Mouse (Mus musculus): ENCODE results near the gene Olfr748. TPM values are rescaled to one million over a fixed set of nuclear protein-coding genes. Genes with fewer than 3 reads are reported as not detected.

The Olfr748 gene
- not detected for polyA plus RNA-seq (2014; fragmentation: Illumina TruSeq; extraction: RNeasy Lipid Tissue Mini Kit (QIAGEN cat#74804); ENCODE audit: low read depth, low replicate concordance)

DNA sequence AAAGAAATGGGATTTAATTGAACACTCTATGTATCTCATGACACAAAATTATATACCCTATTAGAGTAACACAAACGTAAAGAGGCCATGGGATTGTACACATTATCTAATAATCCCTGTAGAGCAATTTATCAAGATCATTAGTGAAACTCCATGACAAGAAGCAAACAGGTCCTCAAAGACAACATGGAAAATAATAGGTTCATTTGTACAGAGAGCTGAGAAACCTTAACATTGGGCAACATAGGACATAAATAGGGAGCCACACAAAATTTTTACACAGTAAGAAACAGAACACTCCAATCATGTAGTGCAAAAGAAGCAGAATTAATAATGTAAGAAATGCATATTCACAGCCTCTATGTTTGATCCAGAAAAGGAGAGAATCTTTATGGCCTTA, at the start of gene Olfr748:
Gene Olfr748, plus strand, starts transcription at position 301 of the 400 bp plus-strand sequence.

DNA sequence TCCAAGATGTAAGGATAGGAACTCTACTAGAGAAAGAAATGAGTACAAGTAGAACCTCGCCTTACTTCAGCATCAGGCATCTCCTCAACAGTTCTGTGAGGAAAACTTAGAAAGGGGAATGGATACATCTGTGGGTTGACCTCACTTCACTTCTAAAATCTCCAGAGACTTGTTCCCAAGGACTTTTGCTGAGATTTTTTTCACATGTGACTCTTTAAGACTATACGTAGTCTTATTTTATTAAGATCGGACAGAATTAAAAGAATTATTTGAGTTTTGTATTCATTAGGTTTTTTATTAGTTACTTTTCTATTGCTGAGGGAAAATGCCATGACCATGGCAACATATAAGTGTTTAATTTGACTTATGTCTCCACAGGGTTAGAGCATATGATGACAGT, 14.1 kb upstream of the Olfr748 start, which contains the start of gene Olfr747:
Gene Olfr747, minus strand, starts transcription at position 101 of the 400 bp plus-strand sequence.

DNA sequence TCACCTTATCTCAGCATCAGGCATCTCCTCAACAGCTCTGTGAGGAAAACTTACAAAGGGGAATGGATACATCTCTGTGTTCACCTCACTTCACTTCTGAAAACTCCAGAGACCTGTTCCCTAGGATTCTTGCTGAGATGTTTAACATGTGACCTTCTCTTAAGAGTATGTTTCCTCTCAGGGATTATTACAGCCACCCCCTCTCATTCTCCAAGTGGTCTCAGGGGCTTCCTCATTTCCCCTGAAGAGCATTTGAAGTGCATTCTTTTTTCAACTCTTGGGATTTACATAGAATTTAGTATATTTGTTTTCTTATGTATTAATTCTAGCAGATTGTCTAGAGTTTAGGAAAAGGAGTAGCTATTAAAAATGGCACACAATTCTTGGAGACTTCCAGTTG, 37.8 kb downstream of the Olfr748 start, which contains the start of gene Olfr749:
Gene Olfr749, minus strand, starts transcription at position 101 of the 400 bp plus-strand sequence.

Other genes starting within 250 kb of the Olfr748 start
- gene Olfr741, start 234.6 kb upstream of the Olfr748 start, polyA plus RNA-seq (2014; fragmentation: Illumina TruSeq; extraction: RNeasy Lipid Tissue Mini Kit (QIAGEN cat#74804); ENCODE audit: low read depth, low replicate concordance) = not detected
- not detected for gene Olfr742, start 203.8 kb upstream of the Olfr748 start, polyA plus RNA-seq (2014; fragmentation: Illumina TruSeq; extraction: RNeasy Lipid Tissue Mini Kit (QIAGEN cat#74804); ENCODE audit: low read depth, low replicate concordance)
- gene Olfr743, start 185.5 kb upstream of the Olfr748 start, polyA plus RNA-seq (2014; fragmentation: Illumina TruSeq; extraction: RNeasy Lipid Tissue Mini Kit (QIAGEN cat#74804); ENCODE audit: low read depth, low replicate concordance) = not detected
- gene Olfr744, start 92.5 kb upstream of the Olfr748 start, polyA plus RNA-seq (2014; fragmentation: Illumina TruSeq; extraction: RNeasy Lipid Tissue Mini Kit (QIAGEN cat#74804); ENCODE audit: low read depth, low replicate concordance) = not detected
- not detected for gene Olfr745, start 68.0 kb upstream of the Olfr748 start, polyA plus RNA-seq (2014; fragmentation: Illumina TruSeq; extraction: RNeasy Lipid Tissue Mini Kit (QIAGEN cat#74804); ENCODE audit: low read depth, low replicate concordance)
- not detected for gene Olfr746, start 60.3 kb upstream of the Olfr748 start, polyA plus RNA-seq (2014; fragmentation: Illumina TruSeq; extraction: RNeasy Lipid Tissue Mini Kit (QIAGEN cat#74804); ENCODE audit: low read depth, low replicate concordance)
- not detected for gene Olfr747, start 14.2 kb upstream of the Olfr748 start, polyA plus RNA-seq (2014; fragmentation: Illumina TruSeq; extraction: RNeasy Lipid Tissue Mini Kit (QIAGEN cat#74804); ENCODE audit: low read depth, low replicate concordance)
- gene Olfr749, start 37.7 kb downstream of the Olfr748 start, polyA plus RNA-seq (2014; fragmentation: Illumina TruSeq; extraction: RNeasy Lipid Tissue Mini Kit (QIAGEN cat#74804); ENCODE audit: low read depth, low replicate concordance) = not detected
- 13.3 TPM for gene Ttc5, start 78.1 kb downstream of the Olfr748 start, polyA plus RNA-seq (2014; fragmentation: Illumina TruSeq; extraction: RNeasy Lipid Tissue Mini Kit (QIAGEN cat#74804); ENCODE audit: low read depth, low replicate concordance)
- gene Ccnb1ip1, start 100.4 kb downstream of the Olfr748 start, polyA plus RNA-seq (2014; fragmentation: Illumina TruSeq; extraction: RNeasy Lipid Tissue Mini Kit (QIAGEN cat#74804); ENCODE audit: low read depth, low replicate concordance) = not detected
- 28.9 TPM for gene Parp2, start 100.5 kb downstream of the Olfr748 start, polyA plus RNA-seq (2014; fragmentation: Illumina TruSeq; extraction: RNeasy Lipid Tissue Mini Kit (QIAGEN cat#74804); ENCODE audit: low read depth, low replicate concordance)
- gene Tep1, start 163.2 kb downstream of the Olfr748 start, polyA plus RNA-seq (2014; fragmentation: Illumina TruSeq; extraction: RNeasy Lipid Tissue Mini Kit (QIAGEN cat#74804); ENCODE audit: low read depth, low replicate concordance) = 6.9 TPM
- 0.20 TPM for gene Klhl33, start 190.1 kb downstream of the Olfr748 start, polyA plus RNA-seq (2014; fragmentation: Illumina TruSeq; extraction: RNeasy Lipid Tissue Mini Kit (QIAGEN cat#74804); ENCODE audit: low read depth, low replicate concordance)
- 10.9 TPM for gene Osgep, start 217.5 kb downstream of the Olfr748 start, polyA plus RNA-seq (2014; fragmentation: Illumina TruSeq; extraction: RNeasy Lipid Tissue Mini Kit (QIAGEN cat#74804); ENCODE audit: low read depth, low replicate concordance)
- gene Apex1, start 217.6 kb downstream of the Olfr748 start, polyA plus RNA-seq (2014; fragmentation: Illumina TruSeq; extraction: RNeasy Lipid Tissue Mini Kit (QIAGEN cat#74804); ENCODE audit: low read depth, low replicate concordance) = 14.9 TPM
- 18.7 TPM for gene Pip4p1, start 223.5 kb downstream of the Olfr748 start, polyA plus RNA-seq (2014; fragmentation: Illumina TruSeq; extraction: RNeasy Lipid Tissue Mini Kit (QIAGEN cat#74804); ENCODE audit: low read depth, low replicate concordance)
- gene Pnp, start 223.7 kb downstream of the Olfr748 start, polyA plus RNA-seq (2014; fragmentation: Illumina TruSeq; extraction: RNeasy Lipid Tissue Mini Kit (QIAGEN cat#74804); ENCODE audit: low read depth, low replicate concordance) = 98.0 TPM
- not detected for gene Gm49342, start 237.1 kb downstream of the Olfr748 start, polyA plus RNA-seq (2014; fragmentation: Illumina TruSeq; extraction: RNeasy Lipid Tissue Mini Kit (QIAGEN cat#74804); ENCODE audit: low read depth, low replicate concordance)
- gene Pnp2, start 248.6 kb downstream of the Olfr748 start, polyA plus RNA-seq (2014; fragmentation: Illumina TruSeq; extraction: RNeasy Lipid Tissue Mini Kit (QIAGEN cat#74804); ENCODE audit: low read depth, low replicate concordance) = not detected

All from kidney, adult 10 weeks (tissue).